Mouse (Mus musculus): ENCODE measurements around the gene Ppp1r13b.
A peak's percentile ranks its signal among the peaks of the same experiment; 100 is the strongest.

Ppp1r13b gene

DNA sequence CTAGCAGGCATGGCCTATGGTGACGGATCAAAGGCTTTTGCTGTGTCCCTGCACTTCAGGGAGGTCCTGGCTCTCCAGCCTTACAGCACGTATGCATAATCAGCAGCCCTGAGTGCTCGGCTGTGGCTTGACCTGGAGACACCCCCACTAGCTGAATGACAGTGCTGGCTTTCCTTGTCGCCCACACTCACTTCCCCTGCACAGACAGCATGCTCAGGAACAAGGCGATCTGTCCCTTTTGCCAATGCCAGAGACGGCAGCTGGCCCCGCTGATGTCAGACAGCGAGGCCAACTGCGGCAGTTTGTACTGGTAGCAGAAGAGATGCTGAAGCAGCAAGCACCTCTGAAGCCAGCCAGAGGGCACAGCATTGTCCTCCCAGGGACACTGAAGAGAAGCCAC, 12.1 kb upstream of the Ppp1r13b start:
- DNase-seq (ENCODE audit: extremely low read depth, insufficient read length, low spot score), result no peak

DNA sequence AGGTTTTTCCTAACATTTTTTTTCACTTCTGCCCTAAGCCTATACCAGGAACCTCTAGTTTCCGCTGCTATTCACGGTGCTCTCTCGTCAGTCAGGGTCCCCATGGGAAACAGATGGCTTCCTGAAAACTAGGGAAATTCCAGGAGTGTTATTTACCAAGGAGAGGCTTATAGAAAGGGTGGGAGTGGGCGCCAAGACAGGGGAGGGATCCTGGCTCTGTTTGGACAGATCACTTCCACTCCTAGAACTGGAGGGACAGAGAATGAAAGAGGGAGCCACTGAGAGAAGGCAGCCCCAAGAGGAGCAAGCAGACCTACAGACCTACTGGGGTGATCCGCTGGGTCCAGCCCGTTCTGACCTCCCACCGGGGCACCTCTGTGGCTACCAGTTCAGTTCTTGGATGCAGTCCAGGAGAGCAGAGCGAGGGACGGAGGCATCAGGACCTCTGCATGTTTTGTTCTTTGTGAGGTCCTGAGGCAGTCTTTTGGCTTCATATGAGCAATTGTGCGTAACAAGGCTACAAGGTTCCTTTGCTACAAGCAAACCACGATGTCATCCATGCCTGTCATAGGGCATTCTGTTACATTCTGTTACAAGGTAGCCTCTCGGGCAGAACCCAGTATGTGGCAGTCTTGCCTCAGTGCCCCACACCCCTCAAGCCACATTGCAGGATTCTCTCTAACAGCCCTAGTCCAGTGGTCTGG, 8.8 kb upstream of the Ppp1r13b start:
- no peak for DNase-seq (ENCODE audit: extremely low read depth, insufficient read length, low spot score)

DNA sequence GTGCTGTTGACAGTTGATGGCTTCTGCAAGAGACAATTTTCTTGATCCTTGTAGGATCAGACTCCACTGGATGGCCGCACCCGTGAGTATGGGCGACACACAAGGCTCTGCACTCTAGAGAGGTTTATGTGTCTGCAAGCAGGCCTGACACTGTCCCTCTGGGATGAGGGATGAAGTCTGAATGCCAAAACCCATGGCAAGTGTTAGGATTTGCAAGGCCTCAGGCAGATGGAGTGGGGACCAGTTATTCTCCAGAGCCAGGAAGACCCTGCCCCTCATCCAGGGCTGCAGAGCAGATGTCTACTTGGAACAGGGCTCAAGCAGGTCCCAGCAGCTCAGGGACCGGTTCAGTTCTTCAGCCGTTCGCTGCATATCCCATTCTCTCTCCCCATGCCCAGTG, 7.9 kb upstream of the Ppp1r13b start:
- DNase-seq (ENCODE audit: extremely low read depth, insufficient read length, low spot score), result no peak

DNA sequence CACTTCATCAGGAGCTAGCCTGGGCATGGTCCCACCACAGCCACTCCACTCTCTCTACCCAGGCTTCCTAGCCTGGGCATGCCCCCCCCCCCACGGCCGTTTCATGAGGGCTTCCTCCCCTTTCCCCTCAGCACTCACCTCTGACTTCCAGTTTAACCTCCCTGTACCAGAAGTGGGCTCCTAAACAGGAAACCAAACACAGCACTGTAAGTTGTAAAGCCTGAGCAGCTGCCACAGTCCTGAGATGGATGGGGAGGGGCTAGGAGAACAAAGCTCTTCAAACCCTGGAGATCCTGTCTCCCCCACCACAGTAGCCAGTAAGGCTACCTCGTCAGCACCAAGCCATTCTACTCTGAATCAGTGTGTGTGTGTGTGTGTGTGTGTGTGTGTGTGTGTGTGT, 6.1 kb upstream of the Ppp1r13b start:
- no peak for DNase-seq (ENCODE audit: extremely low read depth, insufficient read length, low spot score)

DNA sequence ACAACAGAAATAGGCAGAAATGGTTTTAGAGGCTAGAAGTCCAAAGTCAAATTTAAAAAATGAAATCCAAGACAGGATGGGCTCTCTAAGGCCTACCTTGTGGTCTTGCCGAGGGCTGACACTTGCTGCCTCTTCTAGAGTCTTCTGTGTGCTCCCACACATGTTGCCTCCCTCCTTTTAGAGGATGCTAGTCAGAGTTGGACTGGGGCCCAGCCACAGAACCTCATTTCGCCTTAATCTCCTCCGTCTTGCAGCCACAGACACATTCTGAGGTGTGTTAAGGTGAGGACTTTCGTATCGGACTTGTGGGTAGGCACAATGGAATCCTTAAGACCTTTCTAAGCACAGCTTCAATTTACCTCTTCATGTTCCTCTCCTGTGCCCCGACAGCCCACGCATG, 4.9 kb upstream of the Ppp1r13b start:
- no peak for DNase-seq (ENCODE audit: extremely low read depth, insufficient read length, low spot score)

DNA sequence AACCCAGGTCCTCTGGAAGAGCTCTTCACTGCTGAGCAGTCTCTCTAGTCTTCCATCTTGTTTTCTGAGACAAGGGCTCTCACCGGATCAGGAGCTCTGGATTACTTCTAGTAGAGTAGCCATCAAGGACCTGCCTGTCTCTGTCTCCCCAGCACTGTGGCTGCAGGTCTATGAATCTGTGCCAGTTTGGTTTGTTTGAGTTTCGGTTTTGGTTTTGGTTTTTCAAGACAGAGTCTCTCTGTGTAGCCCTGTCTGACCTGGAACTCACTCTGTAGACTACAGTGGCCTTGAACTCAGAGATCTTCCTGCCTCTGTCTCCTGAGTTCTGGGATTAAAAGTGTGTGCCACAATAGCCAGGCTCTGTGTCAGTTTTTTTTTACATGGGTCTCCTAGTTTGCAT, 3.9 kb upstream of the Ppp1r13b start:
- no peak for DNase-seq (ENCODE audit: extremely low read depth, insufficient read length, low spot score)

DNA sequence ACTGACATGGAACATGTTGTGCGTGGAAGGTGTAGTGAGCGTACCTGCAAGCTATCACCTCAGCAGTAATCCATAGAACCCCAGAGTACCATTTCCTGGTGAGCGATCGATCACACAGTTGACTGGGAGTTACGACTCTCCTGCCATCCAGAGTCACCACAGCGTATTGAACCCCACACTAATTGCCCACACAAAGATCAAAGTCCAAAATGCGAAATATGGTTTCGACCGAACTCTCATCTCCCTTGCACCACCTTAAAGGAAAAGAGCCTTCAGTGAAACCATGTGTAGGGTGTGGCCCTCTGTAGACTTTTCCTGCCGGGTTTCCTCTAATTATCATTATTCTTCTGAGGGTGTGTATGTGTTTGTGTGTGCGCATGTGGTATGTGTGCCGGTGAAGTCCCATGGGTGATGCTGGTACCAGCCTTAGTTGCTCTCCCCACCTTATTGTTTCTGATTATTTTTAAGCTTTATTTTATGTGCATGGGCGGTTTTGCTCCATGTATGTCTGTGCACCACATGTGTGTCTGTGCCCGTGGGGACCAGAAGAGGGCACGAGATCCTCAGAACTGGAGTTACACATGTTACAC, 3.4 kb upstream of the Ppp1r13b start:
- DNase-seq (ENCODE audit: extremely low read depth, insufficient read length, low spot score), result no peak

DNA sequence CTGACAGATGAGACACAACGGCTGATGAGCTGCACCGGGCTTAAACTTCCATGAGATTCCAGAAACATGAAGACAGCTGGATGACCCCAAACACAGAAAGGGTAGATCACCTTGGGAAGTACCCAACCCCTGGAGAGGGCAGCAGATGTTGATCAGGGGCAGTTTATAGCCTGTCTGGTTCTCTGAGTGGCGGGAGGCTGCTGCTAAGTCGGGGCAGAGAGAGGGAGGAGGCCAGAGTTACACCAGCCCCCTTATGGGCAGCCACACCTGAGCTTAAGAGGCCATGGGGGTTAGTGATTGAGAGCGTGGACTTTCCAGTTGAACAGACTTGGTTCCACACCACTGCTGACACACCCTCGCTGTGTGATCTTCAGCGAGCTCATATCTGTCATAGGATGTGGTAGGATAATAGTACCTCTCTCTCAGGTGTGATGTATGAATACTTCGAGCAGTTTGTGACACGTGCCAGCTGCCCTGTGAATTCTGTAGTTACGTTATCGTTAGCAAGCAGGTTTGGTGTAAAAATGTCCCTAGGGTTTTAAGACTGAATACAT, 1.2 kb upstream of the Ppp1r13b start:
- no peak for DNase-seq (ENCODE audit: extremely low read depth, insufficient read length, low spot score)

DNA sequence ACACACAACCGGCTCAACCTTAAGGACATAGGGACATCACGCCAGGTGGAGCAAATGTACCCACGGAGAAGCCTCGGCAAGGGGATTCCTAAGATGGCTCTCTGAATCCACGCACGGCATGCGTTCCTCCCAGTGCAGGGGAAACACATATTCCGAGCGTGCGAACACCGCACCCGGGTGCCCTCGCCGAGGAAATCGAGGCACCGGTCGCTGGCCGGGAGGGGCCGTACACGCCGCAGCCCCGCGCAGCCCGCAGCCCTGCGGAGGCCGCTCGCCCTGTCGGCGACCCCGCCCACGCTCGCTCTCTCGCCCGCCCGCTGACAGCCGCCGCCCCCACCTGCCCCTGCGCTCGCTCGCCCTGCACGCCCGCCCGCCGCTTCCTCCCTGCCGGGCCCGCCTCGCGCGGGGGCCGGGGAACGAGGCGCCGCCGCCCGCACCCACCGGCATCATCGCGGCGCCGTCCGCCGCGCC, 454 bp downstream of the Ppp1r13b start:
- peak; percentile 59 for DNase-seq (ENCODE audit: extremely low read depth, insufficient read length, low spot score)

DNA sequence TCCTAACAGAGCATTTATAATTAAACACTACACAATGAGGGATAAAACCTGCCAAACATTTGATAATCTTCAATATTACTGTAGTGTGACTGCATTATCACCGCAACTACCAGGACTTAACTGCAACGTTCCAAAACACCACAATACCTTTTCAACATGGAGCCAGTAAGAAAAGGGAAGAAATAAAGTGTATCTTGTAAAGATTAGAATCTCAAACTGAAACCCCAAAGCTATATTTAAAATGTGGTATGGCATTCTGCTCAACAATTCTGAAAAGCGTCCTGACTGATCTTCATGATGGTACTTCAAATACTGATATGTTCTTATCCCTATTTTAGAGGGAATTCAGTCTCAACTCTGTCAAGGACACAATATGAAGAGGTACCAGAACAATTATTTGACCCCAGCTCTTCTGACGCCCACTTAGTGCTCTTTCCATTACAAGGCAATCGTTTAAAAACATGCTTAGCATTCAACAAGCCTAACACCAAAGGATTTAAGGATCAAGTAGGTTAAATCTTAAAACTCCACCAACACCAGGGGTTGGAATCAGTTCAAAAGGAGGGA, 1.5 kb downstream of the Ppp1r13b start:
- DNase-seq (ENCODE audit: extremely low read depth, insufficient read length, low spot score), result no peak

DNA sequence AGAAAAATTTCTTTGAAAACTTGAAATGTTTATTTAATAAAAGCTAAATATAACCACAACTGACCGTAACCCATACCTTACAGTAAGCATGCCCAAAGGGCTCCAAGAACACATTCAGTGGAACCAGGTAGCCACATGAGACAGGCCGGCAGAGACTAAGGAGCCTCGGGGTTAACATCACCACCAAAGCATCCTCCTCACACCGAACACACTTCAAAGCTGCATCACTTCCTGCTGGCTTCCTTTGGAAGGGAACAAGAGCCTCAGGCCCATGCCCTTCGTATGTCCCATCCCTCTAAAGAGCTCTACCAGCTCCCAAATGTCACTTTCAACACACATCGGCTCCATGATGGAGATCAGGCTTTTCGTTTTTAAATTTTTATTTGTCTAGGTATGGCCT, 5.4 kb downstream of the Ppp1r13b start:
- DNase-seq (ENCODE audit: extremely low read depth, insufficient read length, low spot score), result no peak

DNA sequence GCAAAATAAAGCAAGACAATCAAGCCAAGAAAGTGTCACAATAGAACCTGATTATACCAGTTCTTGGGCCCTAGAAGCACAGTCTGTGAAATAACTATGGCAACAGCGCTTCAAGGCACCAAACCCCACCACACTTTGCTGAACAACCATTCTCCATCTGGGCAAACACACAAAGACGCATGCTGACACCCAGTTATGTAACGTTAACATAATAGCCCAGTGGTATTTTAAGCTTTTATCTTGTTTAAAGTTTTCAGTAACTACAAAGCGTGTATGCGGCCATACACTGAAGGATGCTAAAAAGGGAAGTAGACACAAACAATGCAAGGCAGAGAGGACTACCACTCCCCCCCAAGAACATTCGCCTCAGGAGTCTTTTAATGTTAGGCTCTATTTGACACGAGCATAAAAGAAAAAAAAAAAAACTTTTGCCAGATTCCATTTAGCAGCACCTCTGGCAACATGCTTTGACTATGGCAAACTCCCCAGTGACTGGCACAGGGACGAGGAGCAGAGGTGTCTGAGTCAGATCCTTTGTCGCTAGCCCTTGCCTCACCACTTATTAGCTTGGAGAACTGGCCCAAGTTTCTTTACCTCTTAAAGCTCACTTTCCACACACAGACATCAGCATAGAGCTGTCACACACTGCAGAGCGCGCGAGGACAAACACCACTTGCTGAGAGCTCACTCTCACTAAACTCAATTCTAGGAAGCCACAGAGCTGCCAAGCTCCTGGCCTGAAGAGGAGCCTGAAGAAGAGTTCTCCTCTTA, 6.6 kb downstream of the Ppp1r13b start:
- no peak for DNase-seq (ENCODE audit: extremely low read depth, insufficient read length, low spot score)

DNA sequence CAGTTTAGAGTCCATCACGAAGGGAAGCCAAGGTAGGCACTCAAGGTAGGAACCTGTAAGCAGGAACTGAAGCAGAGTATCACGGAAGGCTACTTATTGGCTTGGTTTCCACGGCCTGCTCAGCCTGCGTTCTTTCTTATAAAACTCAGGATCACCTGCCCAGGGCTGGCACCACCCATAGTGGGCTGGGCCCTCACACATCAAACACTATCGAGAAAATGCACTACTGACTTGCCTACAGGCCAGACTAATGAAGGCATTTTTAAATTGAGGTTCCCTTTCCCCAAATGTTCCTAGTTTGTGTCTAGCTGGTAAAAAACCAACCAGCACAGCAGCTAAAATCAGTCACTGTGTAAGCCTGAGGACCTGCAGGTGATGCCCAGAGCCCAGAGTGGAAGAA, 8.3 kb downstream of the Ppp1r13b start:
- DNase-seq (ENCODE audit: extremely low read depth, insufficient read length, low spot score), result no peak

DNA sequence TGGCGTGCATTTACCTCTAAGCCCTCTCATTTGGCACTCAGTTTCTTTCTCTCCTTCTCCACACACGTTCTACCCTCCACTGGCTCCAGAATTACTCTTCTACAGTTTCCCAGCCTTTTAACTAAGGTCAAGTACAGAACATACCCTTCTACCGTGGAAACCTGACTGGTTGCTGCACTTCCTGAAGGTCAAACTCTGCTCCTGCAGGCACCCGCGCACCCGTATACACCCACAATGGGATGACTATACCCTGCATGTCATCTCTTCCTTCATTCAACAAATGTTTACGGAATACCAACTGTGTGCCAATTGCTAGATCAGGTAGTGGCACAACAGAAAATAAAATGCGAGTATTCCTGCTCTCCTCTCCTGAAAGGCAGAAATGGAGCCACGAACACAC, 9.2 kb downstream of the Ppp1r13b start:
- DNase-seq (ENCODE audit: extremely low read depth, insufficient read length, low spot score), result no peak

DNA sequence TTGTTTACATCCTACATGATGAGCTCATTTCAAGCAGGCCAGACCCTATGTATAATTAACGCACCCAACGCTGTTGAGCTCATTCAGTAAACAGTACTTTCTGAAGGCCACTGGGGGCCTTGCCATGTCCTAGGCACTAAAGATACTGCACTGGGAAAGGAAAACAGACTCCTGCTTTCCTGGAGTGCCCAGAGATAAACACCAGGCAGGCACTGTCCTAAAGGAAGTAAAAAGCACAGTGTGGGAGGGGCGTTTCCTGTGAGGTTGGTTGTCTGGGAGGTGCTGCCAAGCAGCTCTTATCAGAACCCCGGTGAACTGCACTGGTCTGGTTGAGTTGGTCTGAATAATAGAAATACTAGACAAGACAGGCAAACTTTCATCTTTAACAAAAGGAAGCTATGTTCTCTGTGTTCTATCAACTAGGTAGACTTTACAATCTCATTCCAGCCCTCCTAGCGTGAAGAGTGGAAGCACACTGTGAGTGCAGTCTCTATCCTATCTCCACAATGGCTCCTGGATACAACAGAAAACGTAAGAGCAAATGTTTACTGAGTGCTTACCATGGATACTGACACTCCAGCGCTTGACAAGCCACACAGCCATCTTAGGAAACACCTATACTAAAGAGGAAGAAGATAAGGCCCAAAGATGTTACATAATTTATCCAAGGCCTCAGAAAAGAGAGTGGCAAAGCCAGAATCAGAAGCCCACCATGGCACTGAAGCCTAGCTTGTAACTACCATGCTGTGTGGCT, 10.8 kb downstream of the Ppp1r13b start:
- no peak for DNase-seq (ENCODE audit: extremely low read depth, insufficient read length, low spot score)

DNA sequence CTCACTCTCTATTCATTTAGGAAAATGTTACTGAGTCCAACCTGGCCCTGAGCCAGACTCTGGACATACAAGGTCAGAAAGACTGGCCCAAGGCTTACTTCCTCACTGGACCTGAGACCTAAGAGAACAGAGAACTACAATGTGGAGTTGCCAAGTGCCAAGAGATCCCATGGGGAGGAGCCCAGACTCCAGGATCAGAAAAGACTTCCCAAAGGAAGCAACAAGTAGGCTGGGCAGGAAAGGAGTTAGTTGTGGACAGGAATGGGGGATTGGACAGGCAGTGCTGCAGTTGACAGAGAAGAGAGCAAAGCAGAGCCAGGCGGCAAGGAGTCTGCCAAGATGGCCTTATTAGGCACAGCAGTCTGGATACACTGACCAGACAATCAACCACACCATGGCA, 13.8 kb downstream of the Ppp1r13b start:
- no peak for DNase-seq (ENCODE audit: extremely low read depth, insufficient read length, low spot score)

DNA sequence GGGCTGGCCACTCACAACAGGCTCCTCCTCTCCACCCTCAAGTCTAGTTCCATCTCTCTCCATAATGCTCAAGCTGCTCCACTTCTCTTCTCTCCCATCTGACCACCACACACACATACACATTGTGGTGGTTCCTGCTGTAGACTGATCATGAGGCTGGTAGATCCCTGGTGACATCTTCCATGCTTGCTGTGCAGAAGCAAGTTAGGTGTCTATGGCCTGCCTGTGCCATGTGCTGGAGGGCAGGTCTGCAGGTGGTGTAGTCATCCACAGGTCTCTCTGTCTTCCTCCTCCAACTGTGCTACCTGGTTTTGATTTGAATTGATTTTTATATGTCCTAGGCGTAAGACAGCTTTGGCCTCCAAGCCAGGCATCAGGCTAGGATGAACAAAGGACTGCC, 14.9 kb downstream of the Ppp1r13b start:
- no peak for DNase-seq (ENCODE audit: extremely low read depth, insufficient read length, low spot score)

DNA sequence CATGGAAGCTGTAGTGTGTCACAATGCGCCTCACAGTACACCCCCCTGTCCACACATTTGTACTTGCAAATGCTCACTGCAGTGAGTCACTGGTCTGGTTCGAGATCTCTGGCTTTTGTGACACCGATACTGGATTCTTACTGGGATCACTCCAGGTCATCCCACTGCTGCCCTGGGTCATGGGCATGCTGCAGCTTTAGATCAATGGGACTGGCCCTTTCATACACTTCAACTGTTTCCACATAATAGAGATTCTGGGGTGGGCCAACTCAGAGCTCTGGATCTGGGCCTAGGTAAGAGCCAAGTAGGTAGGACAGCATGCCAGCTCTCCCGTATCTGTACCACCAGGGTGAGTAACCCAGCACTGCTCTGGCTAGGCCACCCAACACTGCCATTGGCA, 16.1 kb downstream of the Ppp1r13b start:
- DNase-seq (ENCODE audit: extremely low read depth, insufficient read length, low spot score), result no peak

DNA sequence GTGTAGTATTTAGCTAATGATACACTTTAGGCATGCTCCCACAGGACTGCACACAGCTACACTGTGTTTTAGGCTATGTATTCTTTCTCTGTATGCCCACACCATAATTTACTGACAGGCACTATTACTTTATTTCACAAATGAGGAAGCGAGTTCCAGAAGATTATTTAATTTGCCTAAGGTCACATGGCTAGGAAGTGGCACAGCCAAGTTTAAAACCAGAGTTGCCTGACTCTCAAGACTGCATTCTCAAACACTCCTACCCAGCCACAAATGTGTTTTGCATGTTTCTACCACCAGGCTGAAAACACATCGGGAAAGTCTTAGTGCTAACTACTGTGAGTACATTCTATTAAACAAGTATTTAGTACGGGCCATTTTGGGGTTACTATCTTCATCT, 18.7 kb downstream of the Ppp1r13b start:
- no peak for DNase-seq (ENCODE audit: extremely low read depth, insufficient read length, low spot score)

DNA sequence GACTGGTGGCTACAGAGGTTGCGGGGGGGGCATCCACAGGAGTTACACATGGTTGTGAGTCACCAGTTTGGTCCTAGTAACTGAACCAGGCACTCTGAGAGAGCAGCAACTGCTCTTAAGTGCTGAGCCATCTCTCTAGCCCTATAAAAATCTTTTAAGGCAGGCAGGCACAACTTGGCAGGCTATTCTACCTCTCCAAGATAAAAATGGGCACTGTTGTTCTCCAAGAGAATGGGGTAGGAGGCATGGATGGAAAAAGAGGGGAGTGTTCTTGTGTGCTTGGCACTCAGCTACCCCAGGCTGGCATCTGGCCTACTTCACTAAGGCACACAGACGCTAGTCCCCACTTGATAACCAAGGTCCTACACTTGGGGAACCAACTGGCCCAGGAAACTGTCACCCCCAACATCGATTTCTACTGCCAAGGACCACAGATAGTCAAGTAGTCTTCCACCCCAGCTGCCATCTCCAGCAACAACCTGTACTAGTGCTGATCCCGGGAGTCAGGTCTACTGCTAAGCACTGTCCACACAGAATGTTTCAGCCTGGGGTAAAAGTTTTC, 19.5 kb downstream of the Ppp1r13b start:
- DNase-seq (ENCODE audit: extremely low read depth, insufficient read length, low spot score), result no peak

Measured in 3134 (cell line).